Mouse (Mus musculus): Measurements from ENCODE around the gene Unc80.

The Unc80 gene

DNA sequence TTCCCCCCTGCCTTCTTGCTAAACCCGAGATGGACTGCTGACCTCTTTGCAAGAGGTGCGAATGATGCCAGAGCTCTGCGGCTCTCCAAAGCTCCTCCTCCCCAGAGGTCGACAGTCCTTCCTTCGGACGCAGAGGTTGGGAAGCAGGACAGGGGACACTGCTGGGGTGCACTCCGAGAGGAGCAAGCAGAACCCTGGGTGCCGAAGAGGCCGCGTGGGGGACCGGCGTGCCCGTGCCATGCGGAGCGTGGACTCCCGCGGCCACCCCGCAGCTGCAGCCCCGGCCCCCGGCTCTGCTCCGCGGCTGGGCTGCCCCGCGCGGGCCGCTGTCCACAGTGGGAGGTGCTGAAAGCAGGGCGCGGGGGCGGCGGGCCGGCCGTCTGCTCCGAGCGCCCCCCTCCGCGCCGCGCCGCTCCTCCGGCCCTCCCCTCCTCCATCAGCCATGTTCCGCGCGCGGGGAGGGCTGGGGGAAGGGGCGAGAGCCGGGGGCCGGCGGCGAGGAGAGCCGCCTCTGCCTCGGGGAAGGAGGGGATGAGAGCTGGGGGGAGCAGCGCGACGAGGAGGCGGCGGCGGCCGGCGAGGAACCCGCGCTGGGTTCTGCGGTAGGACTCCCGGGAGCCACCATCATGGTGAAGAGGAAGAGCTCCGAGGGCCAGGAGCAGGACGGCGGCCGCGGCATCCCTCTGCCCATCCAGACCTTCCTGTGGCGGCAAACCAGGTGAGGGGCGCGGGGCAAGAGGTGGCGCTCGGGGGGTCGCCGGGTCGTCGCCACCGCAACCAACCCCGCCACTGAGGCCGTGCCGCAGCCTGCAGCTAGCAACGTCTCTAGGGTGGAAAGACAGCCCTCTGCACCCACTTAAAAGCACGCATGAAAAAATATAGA is at the start of gene Unc80:
Gene Unc80 (plus strand): TSS at position 547 of the 883 bp plus-strand sequence.
- DNase-seq (ENCODE audit: low spot score in 2 of 2) = peak; percentile 4 to 32

DNA sequence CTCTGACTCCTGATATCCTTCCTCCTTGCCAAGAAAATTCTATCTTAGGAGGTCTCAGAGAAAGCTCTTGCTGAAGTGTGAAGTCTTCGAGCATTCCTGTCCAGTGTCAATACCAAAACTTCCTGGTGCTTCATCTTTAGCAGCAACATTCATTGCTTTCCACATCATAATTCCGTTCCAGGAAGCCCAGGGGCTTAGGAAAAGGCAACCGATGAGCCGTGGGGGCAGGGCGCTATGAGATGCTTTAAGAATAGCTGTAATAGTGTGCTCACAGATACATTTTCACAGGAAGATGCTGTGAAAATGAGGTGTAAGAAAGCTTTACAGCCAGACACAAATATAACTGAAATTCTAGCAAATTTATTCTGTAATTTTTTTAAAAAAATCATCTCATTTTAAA is 42.1 kb upstream of the Unc80 start:
- DNase-seq (ENCODE audit: low spot score in 2 of 2) = no peak

- no peak for DNase-seq (ENCODE audit: low spot score in 2 of 2)
These were observed 37.2 kb upstream of the Unc80 start for GRCm38 (mm10) chr1:66430962-66431361.

GRCm38 (mm10) chr1:66431472-66431871 is 36.7 kb upstream of the Unc80 start:
- DNase-seq (ENCODE audit: low spot score in 2 of 2) = no peak

DNA sequence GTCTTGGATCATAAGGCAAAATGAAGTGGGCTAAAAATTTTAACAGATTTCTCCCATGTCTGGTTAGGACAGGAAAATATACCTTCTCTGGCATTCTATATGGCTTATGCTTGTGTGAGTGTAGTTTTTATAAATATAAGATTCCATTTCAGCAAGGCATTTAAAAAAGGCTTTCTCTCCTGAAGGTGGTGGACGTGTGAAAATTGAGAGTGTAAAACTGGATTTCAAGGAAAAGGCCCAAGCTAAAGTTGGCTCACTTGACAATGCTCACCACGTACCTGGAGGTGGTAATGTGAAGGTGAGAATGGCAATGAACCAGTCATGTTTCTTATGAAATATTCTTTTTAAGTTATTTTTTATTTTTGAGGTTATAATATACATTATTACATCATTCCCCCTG is 30.1 kb upstream of the Unc80 start:
- DNase-seq (ENCODE audit: low spot score in 2 of 2) = no peak

- no peak for DNase-seq (ENCODE audit: low spot score in 2 of 2)
These were observed 25.2 kb upstream of the Unc80 start for GRCm38 (mm10) chr1:66442922-66443321.

GRCm38 (mm10) chr1:66449471-66449870 is 18.7 kb upstream of the Unc80 start:
- no peak for DNase-seq (ENCODE audit: low spot score in 2 of 2)

DNA sequence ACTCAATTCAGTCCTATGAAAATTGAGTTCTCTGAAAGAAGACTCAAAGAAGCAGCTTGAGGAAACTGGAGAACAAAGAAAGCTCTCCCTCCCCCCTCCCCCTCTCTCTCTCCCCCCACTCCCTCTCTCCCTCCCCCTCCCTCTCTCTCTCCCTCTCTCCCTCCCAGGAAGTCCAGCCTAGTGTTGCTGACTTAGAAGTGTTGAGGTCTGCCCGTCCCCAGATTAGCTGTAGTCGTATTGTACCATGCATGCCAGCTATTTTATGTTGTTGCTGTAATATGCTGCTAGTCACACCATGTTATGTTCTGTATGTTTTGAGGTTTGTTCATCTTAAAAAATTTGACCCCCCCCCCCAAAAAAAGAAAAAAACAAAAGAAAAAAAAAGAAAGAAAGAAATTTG is 11.6 kb upstream of the Unc80 start:
- no peak for DNase-seq (ENCODE audit: low spot score in 2 of 2)

- no peak for DNase-seq (ENCODE audit: low spot score in 2 of 2)
These were observed 10.4 kb upstream of the Unc80 start for GRCm38 (mm10) chr1:66457747-66458146.

GRCm38 (mm10) chr1:66459394-66459793 is 8.8 kb upstream of the Unc80 start:
- no peak for DNase-seq (ENCODE audit: low spot score in 2 of 2)

DNA sequence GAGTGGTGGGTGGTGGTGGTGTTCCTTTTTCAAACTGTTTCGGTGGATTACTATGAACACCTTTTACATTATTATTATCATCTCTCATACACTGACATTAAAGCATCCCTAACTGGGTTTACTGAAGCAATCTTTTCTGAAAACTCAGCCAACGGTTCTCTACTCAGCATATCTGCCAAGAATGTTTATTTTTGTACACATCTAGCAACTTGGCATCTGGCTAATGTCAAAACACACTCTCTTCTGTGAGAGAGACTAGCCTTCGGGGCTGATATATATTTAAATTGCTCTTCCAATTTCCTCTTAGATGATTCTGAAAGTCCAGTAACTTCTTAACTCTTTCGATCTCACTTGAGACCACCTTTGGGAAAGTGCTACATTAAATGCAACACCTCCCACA is 7.3 kb upstream of the Unc80 start:
- no peak for DNase-seq (ENCODE audit: low spot score in 2 of 2)

DNA sequence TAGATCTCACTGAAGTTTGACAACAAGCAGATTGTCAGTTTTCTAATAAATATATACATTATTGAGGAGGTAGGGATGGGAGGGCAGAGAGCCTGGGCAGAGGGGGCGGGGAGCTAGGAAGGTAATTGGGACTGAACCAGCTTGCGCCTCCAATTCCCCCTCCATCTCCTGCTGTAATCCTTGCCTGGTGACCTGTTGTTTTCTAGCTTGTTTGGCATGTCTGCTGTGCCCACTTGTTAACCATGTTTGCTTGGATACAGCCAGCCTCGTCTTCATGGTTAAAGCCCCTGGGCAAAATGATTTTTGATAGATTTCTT is 495 bp downstream of the Unc80 start:
- DNase-seq (ENCODE audit: low spot score in 2 of 2) = no peak

DNA sequence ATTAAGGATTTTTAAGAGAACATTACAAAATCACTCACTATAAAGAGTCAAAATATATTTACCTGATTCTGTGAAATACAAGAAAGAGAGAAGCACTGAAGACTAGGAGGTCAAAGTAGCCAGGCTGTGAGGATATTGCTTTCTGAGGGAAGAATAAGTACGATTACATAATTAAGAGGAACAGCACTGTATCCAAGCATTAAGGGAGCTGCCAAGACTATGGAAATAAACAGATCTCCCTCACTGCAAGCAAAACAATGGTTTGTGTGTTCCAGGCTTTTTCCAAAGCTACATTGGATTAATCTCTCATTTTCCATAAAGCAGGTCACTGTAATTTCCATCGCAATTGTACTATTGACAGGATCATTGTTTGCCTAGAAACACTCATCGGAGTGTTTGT is 14.6 kb downstream of the Unc80 start:
- DNase-seq (ENCODE audit: low spot score in 2 of 2) = no peak

DNA sequence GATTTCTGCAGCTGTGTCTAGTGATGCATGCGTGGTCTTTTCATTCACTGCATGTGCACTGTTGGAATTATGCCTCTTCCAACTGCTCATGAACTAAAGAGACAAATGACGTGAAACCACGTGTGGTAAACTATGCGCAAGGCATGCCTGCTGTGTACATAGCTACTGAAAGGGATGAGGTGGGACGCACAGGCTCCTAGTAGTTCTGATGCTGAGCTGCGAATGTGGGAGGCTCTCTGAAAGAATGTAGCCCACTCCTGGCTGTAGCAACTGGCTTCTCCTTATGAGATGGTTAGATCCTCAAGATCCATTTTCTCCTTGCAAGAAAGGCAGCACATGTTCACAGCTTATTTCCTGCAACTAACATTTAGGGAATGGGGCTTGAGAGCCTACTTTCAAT is 24.9 kb downstream of the Unc80 start:
- DNase-seq (ENCODE audit: low spot score in 2 of 2) = no peak

DNA sequence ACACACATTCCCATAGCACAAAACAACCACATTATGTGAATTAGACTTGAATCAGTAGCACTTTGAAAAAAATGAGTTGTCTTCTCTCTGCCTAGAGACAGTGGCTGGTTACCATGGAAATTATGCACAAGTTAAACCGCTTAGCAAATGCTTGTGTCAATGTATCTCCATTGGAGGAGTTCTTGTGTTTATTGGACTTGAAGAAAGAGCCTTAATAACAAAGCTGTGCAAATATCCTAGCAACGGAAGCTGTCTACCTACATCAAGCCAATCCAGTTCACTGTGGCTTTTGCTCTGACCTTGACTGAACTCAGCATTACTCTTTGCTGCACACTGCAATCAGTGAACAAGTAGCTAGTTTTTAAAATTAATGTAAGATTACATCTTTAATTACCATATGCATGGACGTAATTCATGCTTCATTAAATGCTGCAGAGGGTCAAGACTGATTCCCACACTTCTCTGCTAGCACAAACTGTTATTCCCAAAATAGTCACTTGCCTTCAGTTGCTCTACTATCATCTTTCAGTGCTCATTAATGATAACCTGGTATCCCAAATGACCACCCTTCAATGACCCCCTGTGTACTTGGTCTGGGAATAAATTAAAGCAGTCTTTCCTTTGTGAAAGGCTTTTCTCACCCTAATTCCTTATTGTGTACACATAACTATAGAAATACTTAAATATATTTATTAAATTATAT is 27.3 kb downstream of the Unc80 start:
- no peak for DNase-seq (ENCODE audit: low spot score in 2 of 2)

GRCm38 (mm10) chr1:66550812-66551211 is 82.6 kb downstream of the Unc80 start:
- DNase-seq (ENCODE audit: low spot score in 2 of 2) = no peak

- DNase-seq (ENCODE audit: low spot score in 2 of 2) = no peak
These were observed 84.3 kb downstream of the Unc80 start for GRCm38 (mm10) chr1:66552396-66552966.

- no peak for DNase-seq (ENCODE audit: low spot score in 2 of 2)
These were observed 93.6 kb downstream of the Unc80 start for GRCm38 (mm10) chr1:66561636-66562270.

DNA sequence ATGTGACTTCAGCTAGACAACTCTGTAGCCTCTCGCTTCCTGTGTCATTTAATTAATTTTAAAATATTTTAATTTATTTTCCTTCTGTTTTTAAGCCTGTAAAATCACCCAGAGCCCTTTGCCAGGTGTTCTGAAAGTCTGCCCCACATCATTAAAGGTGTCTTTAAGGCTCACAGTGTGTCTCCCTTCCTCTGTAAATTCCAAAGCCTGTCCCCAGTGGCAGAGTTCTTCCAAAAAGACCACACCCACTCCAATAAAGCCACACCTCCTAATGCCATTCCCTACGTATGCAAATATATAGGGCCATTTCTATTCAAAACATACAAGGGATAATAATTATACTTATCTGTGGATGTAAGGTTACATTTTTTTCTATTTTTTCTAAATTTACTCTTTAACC is 94.2 kb downstream of the Unc80 start:
- no peak for DNase-seq (ENCODE audit: low spot score in 2 of 2)

GRCm38 (mm10) chr1:66569736-66570135 is 101.6 kb downstream of the Unc80 start:
- no peak for DNase-seq (ENCODE audit: low spot score in 2 of 2)

DNA sequence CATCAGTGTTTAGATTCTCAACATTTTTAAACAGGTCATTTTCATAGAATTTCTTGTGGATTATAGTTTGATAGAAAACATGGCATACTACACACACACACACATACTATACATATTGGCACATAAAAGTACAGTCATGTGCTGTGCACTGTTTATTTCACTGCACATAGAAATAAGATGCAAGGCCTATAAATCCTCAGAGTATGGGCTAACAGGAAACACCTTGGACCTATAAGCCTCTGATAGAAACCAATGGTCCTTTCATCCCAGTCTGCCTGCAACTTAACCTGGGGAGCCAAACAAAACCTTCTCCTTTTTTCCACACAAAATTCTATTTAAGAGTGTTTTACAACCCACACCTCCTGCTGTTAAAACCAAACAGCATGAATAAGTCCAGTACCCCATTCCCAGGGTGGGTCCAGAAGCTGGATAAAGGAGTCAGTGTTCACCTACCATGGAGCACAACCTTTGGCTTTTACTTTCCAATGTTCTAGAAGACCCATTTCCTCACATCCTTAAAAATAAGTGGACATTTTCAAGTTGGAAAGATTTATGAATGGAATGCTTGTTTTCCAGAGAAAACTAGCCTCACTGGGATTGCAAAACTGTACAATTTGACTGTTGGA is 129.1 kb downstream of the Unc80 start:
- no peak for DNase-seq (ENCODE audit: low spot score in 2 of 2)

DNA sequence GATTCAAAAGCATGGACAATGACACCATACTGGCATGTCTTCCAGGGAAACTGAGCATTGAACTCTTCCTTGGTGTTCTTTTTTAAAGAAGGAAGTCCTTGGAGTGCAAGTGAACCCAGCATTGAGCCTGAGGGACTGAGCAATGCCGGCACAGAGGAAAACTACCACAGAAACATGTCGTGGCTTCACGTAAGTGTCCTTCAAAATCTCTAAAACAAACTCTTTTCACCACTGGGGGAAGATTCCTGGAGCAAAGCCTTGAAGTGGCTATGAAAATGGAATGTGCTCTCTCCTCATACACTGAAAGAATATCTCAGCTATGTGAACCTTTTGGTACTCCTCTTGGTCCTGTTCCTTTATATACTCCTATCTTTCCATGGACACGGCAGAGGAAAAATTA is 140.1 kb downstream of the Unc80 start:
- DNase-seq (ENCODE audit: low spot score in 2 of 2) = no peak

Data from spleen, postnatal 10 days (tissue).